Mouse (Mus musculus): ENCODE data around the gene Dnajb5.

- TF ChIP-seq POLR2A (IDR thresholded peaks at IDR 0.05; ENCODE audit: low read depth, low read length) (no peak), CTCF (conservative IDR thresholded peaks at IDR 0.05; ENCODE audit: insufficient read depth, insufficient read length, low read depth, low read length) (no peak)
These were observed 28.1 kb upstream of the Dnajb5 start for GRCm38 (mm10) chr4:42921536-42921935.
